In the genomic region with DNA sequence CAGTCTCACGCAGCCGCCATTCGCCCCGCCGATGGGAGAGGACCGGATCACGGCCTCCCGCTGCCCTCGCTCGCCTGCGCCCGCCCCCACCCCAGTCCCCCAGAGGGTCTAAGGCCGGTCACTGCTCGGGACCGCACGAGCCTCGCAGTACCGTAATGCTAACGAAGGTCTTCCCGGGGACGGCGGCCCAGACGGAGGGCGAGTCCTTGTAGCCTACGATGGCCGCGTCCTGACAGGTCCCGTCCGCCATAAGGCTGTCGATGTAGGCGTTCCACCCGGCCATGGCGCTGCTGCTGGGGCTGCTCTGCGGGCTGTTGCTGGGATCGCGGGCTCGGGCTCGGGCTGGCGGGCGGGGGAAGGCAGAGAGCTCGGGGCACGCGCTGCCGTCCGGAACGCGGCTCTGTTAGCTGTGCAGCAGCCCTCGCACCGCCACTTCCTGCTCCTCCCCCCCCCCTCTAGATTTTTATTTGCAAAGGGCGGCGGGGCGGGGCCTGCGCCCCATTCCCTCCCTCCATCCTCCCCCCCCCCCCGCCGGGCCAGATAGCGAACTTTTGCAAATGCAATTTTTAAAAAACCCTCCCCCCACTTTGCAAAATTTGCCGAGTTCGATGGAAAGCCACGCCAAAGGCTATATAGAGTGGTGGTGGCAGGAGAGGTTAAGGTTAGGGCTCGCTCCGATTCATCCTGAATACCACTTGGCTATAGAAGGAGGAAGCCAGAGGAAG, we compare ENCODE assay signal across 7 mouse cellular contexts. TPM values are rescaled to one million over a fixed set of nuclear protein-coding genes. Genes with fewer than 3 reads are reported as not detected.
DNase-seq lines count a peak whose midpoint lies in the region; ATAC-seq and TF ChIP-seq lines count a peak whose summit lies in the region.

A gene (minus strand): TSS at position 447 of the 725 bp plus-strand sequence.

- ATAC-seq in intestine, postnatal 0 days: peak; percentile 42
- ATAC-seq in limb, embryonic 11.5 days (ENCODE audit: insufficient number of reproducible peaks, low FRiP score, low TSS enrichment, low read depth): peak; percentile 11; the same call in 1 of the 2 replicates
- peak; percentile 55 for ATAC-seq in midbrain, embryonic 13.5 days

- H3K4me2 ChIP-seq in intestine, postnatal 0 days (replicated peaks; ENCODE audit: low read depth): peak within 1 kb of the TSS; percentile 91
- peak within 1 kb of the TSS; percentile 96 for H3K4me2 ChIP-seq in limb, embryonic 11.5 days (ENCODE audit: low read depth, severe bottlenecking)
- H3K4me2 ChIP-seq in midbrain, embryonic 13.5 days (replicated peaks): peak within 1 kb of the TSS; percentile 75

- H3K27ac ChIP-seq in intestine, postnatal 0 days (ENCODE audit: low read depth, low read length): peak within 1 kb of the TSS; percentile 99
- peak within 1 kb of the TSS; percentile 97 for H3K27ac ChIP-seq in limb, embryonic 11.5 days (replicated peaks; ENCODE audit: low read depth, low read length)
- H3K27ac ChIP-seq in midbrain, embryonic 13.5 days: peak within 1 kb of the TSS; percentile 97

- no peaks in the 10 kb centered on the region for H3K9me3 ChIP-seq in intestine, postnatal 0 days (ENCODE audit: control insufficient read depth)
- no peaks in the 10 kb centered on the region for H3K9me3 ChIP-seq in limb, embryonic 11.5 days (ENCODE audit: control insufficient read depth, low read length)
- no peaks in the 10 kb centered on the region for H3K9me3 ChIP-seq in midbrain, embryonic 13.5 days

- peaks cover 30% of the 10 kb centered on the region for H3K36me3 ChIP-seq in intestine, postnatal 0 days (ENCODE audit: control insufficient read depth, insufficient read depth)
- H3K36me3 ChIP-seq in limb, embryonic 11.5 days (ENCODE audit: control insufficient read depth, insufficient read depth, low read length): peaks cover 20% of the 10 kb centered on the region
- peaks cover 34% of the 10 kb centered on the region for H3K36me3 ChIP-seq in midbrain, embryonic 13.5 days

- peak within 1 kb of the TSS; percentile 99 for H3K9ac ChIP-seq in intestine, postnatal 0 days (ENCODE audit: low read depth, low read length)
- H3K9ac ChIP-seq in limb, embryonic 11.5 days (ENCODE audit: low read length): peak within 1 kb of the TSS; percentile 98
- H3K9ac ChIP-seq in midbrain, embryonic 13.5 days (replicated peaks): peak within 1 kb of the TSS; percentile 90

- intact Hi-C loops in gastrocnemius, postnatal 36 days (cut with DNase I): loop anchor here (2.0 to 10.0 kb wide), 2 partner anchors 14 to 660 kb away; a partner anchor contains a TSS

- no peak for TF ChIP-seq CTCF in intestine, postnatal 0 days (IDR thresholded peaks at IDR 0.05; ENCODE audit: low read depth)

- peaks cover 15% of the 10 kb centered on the region for H3K4me1 ChIP-seq in intestine, postnatal 0 days (replicated peaks; ENCODE audit: control insufficient read depth, insufficient read depth, low read length)
- peaks cover 36% of the 10 kb centered on the region for H3K4me1 ChIP-seq in limb, embryonic 11.5 days (ENCODE audit: control insufficient read depth, insufficient read depth, low read length)
- H3K4me1 ChIP-seq in midbrain, embryonic 13.5 days (replicated peaks): peaks cover 46% of the 10 kb centered on the region

- H3K4me3 ChIP-seq in intestine, postnatal 0 days (ENCODE audit: low read depth, low read length): peak within 1 kb of the TSS; percentile 100
- peak within 1 kb of the TSS; percentile 100 for H3K4me3 ChIP-seq in limb, embryonic 11.5 days (ENCODE audit: low read depth, low read length)
- peak within 1 kb of the TSS; percentile 73 for H3K4me3 ChIP-seq in midbrain, embryonic 13.5 days (replicated peaks)

- under 1% methylated on average over 53 of the region's 61 CpGs for WGBS in intestine, postnatal 0 days
- WGBS in limb, embryonic 11.5 days: under 1% methylated on average over 54 of the region's 61 CpGs
- WGBS in midbrain, embryonic 13.5 days: under 1% methylated on average over 58 of the region's 61 CpGs

- peak; percentile 74 to 77 for DNase-seq in adrenal gland, adult 18-20 months (ENCODE audit: low spot score in 2 of 2)
- peak; percentile 81 for DNase-seq in embryo, embryonic 10 days (ENCODE audit: low spot score)
- peak; percentile 67 to 69 for DNase-seq in gastrocnemius, postnatal 36 days
- peak; percentile 83 for DNase-seq in limb, embryonic 11.5 days (ENCODE audit: low spot score)
- DNase-seq in spleen, adult 12 weeks (ENCODE audit: low spot score): peak; percentile 66

- H3K27me3 ChIP-seq in intestine, postnatal 0 days (replicated peaks; ENCODE audit: control insufficient read depth, insufficient read depth, low read length): no peaks in the 10 kb centered on the region
- no peaks in the 10 kb centered on the region for H3K27me3 ChIP-seq in limb, embryonic 11.5 days (ENCODE audit: control insufficient read depth, insufficient read depth, low read length)
- H3K27me3 ChIP-seq in midbrain, embryonic 13.5 days: 0 out of 2 replicates have a peak, but pooled peaks cover 3% of the 10 kb centered on the region

RNA-seq across cellular contexts. Expression of the gene that starts here (rescaled TPM):
- 100 to 1,000 TPM; 619 to 923 TPM for total RNA-seq in adrenal gland, adult 18-20 months (2021)
- total RNA-seq in gastrocnemius, postnatal 36 days (2021): 100 to 1,000 TPM; 288 to 339 TPM
- polyA plus RNA-seq in intestine, postnatal 0 days (2015; fragmentation: Nextera tagmentation; extraction: Ambion mirVana): 1,830 and 1,961 TPM in 2 replicates
- 2,040 and 2,092 TPM in 2 replicates for polyA plus RNA-seq in limb, embryonic 11.5 days (2014; fragmentation: Nextera tagmentation; extraction: Ambion mirVana)
- 785 and 825 TPM in 2 replicates for polyA plus RNA-seq in midbrain, embryonic 13.5 days (2015; fragmentation: Nextera tagmentation; extraction: Ambion mirVana)

Comparison
In these comparisons a context has a peak if more than half of its experiments do, and no peak if none do; other contexts are left out.
1. Peak in every context shown above with its lines: DNase-seq, ATAC-seq, H3K4me3 ChIP-seq and H3K27ac ChIP-seq.